Mouse (Mus musculus): ENCODE measurements around the gene Bnc2. TPM values are rescaled to one million over a fixed set of nuclear protein-coding genes. Genes with fewer than 3 reads are reported as not detected.

Gene Bnc2
- polyA plus RNA-seq, 1 experiment, result not detected

DNA sequence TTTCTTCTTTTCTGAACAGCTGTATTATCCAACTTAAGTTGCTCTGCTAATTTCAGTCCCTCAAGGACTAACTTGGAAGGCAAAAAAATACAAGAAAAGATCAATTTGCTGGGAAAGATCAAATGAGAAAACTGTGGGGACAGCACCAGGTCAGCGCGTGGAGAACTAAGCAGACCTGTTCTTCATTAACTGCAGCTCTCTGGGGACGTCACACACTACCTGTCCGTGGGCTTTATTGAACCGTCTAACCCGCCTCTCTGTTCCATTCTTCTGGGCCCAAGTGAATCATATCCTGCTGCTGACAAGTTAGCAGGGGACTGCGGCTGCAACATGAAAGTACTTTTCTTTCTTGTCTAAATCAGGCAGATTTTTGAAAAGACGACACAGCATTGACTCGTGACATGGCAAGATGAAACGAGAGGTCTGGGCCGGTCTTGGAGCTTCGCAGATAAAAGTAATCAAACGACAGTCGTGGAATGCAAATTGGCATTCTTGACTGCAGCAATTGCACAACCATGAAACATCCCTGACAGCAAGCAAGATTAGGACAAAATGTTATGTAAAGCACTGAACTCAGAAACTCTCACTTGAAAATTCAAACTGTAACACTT lies 2.8 kb downstream of the Bnc2 start:
- Histone ChIP-seq H3K4me3 (replicated peaks; ENCODE audit: control insufficient read depth, low read depth, low read length) (no peak overlapping the region), H3K4me1 (ENCODE audit: control insufficient read depth, insufficient read depth, low read length) (no peaks in the 10 kb centered on the region; the same call in 1 of the 2 replicates), H3K27ac (ENCODE audit: control insufficient read depth, insufficient read depth, low read depth, low read length, poor library complexity) (no peak overlapping the region)
- WGBS, result 27% methylated on average over 14 of the region's 14 CpGs
- TF ChIP-seq POLR2A (IDR thresholded peaks at IDR 0.05; ENCODE audit: borderline replicate concordance, control insufficient read depth, low read depth, low read length) (no peak), CTCF (IDR thresholded peaks at IDR 0.05; ENCODE audit: control insufficient read depth, insufficient read depth, low read length) (no peak)

- WGBS, result 21% methylated on average over 1 of the region's 1 CpGs
- H3K4me3 ChIP-seq (replicated peaks; ENCODE audit: control insufficient read depth, low read depth, low read length), result no peak overlapping the region
These were observed 4.1 kb downstream of the Bnc2 start for GRCm38 (mm10) chr4:84670996-84671395.

GRCm38 (mm10) chr4:84669650-84670049 lies 5.4 kb downstream of the Bnc2 start:
- 61% methylated on average over 5 of the region's 5 CpGs for WGBS
- Histone ChIP-seq H3K4me1 (ENCODE audit: control insufficient read depth, insufficient read depth, low read length) (no peaks in the 10 kb centered on the region), H3K27ac (ENCODE audit: control insufficient read depth, insufficient read depth, low read depth, low read length, poor library complexity) (no peak overlapping the region), H3K4me3 (replicated peaks; ENCODE audit: control insufficient read depth, low read depth, low read length) (no peak overlapping the region)
- no peak for TF ChIP-seq POLR2A (IDR thresholded peaks at IDR 0.05; ENCODE audit: borderline replicate concordance, control insufficient read depth, low read depth, low read length)
- TF ChIP-seq CTCF (IDR thresholded peaks at IDR 0.05; ENCODE audit: control insufficient read depth, insufficient read depth, low read length), result no peak

More at GRCm38 (mm10) chr4:84670996-84671395, 4.1 kb downstream of the Bnc2 start:
- TF ChIP-seq CTCF (IDR thresholded peaks at IDR 0.05; ENCODE audit: control insufficient read depth, insufficient read depth, low read length) (no peak), POLR2A (IDR thresholded peaks at IDR 0.05; ENCODE audit: borderline replicate concordance, control insufficient read depth, low read depth, low read length) (no peak)
- Histone ChIP-seq H3K27ac (ENCODE audit: control insufficient read depth, insufficient read depth, low read depth, low read length, poor library complexity) (no peak overlapping the region), H3K4me1 (ENCODE audit: control insufficient read depth, insufficient read depth, low read length) (no peaks in the 10 kb centered on the region; the same call in 1 of the 2 replicates)

- H3K4me3 ChIP-seq (replicated peaks; ENCODE audit: control insufficient read depth, low read depth, low read length), result no peak overlapping the region
- 86% methylated on average over 12 of the region's 12 CpGs for WGBS
- H3K4me1 ChIP-seq (ENCODE audit: control insufficient read depth, insufficient read depth, low read length), result no peaks in the 10 kb centered on the region
- no peak overlapping the region for H3K27ac ChIP-seq (ENCODE audit: control insufficient read depth, insufficient read depth, low read depth, low read length, poor library complexity)
- TF ChIP-seq CTCF (IDR thresholded peaks at IDR 0.05; ENCODE audit: control insufficient read depth, insufficient read depth, low read length), result no peak
- TF ChIP-seq POLR2A (IDR thresholded peaks at IDR 0.05; ENCODE audit: borderline replicate concordance, control insufficient read depth, low read depth, low read length), result no peak
These were observed 6.0 kb downstream of the Bnc2 start for GRCm38 (mm10) chr4:84668949-84669605.

GRCm38 (mm10) chr4:84668226-84668625 lies 6.8 kb downstream of the Bnc2 start:
- Histone ChIP-seq H3K4me3 (replicated peaks; ENCODE audit: control insufficient read depth, low read depth, low read length) (no peak overlapping the region), H3K4me1 (ENCODE audit: control insufficient read depth, insufficient read depth, low read length) (no peaks in the 10 kb centered on the region), H3K27ac (ENCODE audit: control insufficient read depth, insufficient read depth, low read depth, low read length, poor library complexity) (no peak overlapping the region)
- no peak for TF ChIP-seq CTCF (IDR thresholded peaks at IDR 0.05; ENCODE audit: control insufficient read depth, insufficient read depth, low read length)
- TF ChIP-seq POLR2A (IDR thresholded peaks at IDR 0.05; ENCODE audit: borderline replicate concordance, control insufficient read depth, low read depth, low read length), result no peak
- WGBS, result 77% methylated on average over 5 of the region's 5 CpGs

GRCm38 (mm10) chr4:84662228-84663065 lies 12.6 kb downstream of the Bnc2 start:
- H3K4me3 ChIP-seq (replicated peaks; ENCODE audit: control insufficient read depth, low read depth, low read length), result no peak overlapping the region
- WGBS, result 75% methylated on average over 5 of the region's 5 CpGs
- H3K27ac ChIP-seq (ENCODE audit: control insufficient read depth, insufficient read depth, low read depth, low read length, poor library complexity), result no peak overlapping the region
- H3K4me1 ChIP-seq (ENCODE audit: control insufficient read depth, insufficient read depth, low read length), result no peaks in the 10 kb centered on the region
- TF ChIP-seq POLR2A (IDR thresholded peaks at IDR 0.05; ENCODE audit: borderline replicate concordance, control insufficient read depth, low read depth, low read length) (no peak), CTCF (IDR thresholded peaks at IDR 0.05; ENCODE audit: control insufficient read depth, insufficient read depth, low read length) (no peak)

DNA sequence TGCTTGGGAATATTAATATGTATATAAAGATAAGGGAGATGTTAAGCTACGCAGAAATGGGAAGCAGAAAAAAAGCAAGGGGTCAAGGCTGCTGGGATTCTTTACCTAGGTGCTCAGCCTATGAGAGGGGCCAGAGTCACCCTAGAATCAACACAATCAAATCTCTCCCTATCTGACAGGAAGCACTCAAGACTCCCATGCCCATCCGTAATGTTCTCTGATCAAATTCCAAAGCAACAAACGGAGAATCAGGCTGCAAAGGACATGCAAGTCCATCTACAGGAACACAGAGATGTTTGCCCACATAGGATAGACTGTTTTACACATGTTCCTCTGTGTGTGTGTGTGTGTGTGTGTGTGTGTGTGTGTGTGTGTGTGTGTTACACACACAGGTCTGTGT lies 13.7 kb downstream of the Bnc2 start:
- Histone ChIP-seq H3K4me3 (replicated peaks; ENCODE audit: control insufficient read depth, low read depth, low read length) (no peak overlapping the region), H3K27ac (ENCODE audit: control insufficient read depth, insufficient read depth, low read depth, low read length, poor library complexity) (no peak overlapping the region), H3K4me1 (ENCODE audit: control insufficient read depth, insufficient read depth, low read length) (no peaks in the 10 kb centered on the region)
- 82% methylated on average over 3 of the region's 3 CpGs for WGBS
- no peak for TF ChIP-seq POLR2A (IDR thresholded peaks at IDR 0.05; ENCODE audit: borderline replicate concordance, control insufficient read depth, low read depth, low read length)
- no peak for TF ChIP-seq CTCF (IDR thresholded peaks at IDR 0.05; ENCODE audit: control insufficient read depth, insufficient read depth, low read length)

- no peaks in the 10 kb centered on the region for H3K4me1 ChIP-seq (ENCODE audit: control insufficient read depth, insufficient read depth, low read length)
- WGBS, result 71% methylated on average over 8 of the region's 8 CpGs
- no peak overlapping the region for H3K4me3 ChIP-seq (replicated peaks; ENCODE audit: control insufficient read depth, low read depth, low read length)
- no peak overlapping the region for H3K27ac ChIP-seq (ENCODE audit: control insufficient read depth, insufficient read depth, low read depth, low read length, poor library complexity)
- TF ChIP-seq POLR2A (IDR thresholded peaks at IDR 0.05; ENCODE audit: borderline replicate concordance, control insufficient read depth, low read depth, low read length) (no peak), CTCF (IDR thresholded peaks at IDR 0.05; ENCODE audit: control insufficient read depth, insufficient read depth, low read length) (no peak)
These were observed 23.3 kb downstream of the Bnc2 start for GRCm38 (mm10) chr4:84651786-84652185.
